Mouse (Mus musculus): Measurements from ENCODE around the gene Dpf3.
A peak's percentile ranks its signal among the peaks of the same experiment; 100 is the strongest.

Dpf3 gene

DNA sequence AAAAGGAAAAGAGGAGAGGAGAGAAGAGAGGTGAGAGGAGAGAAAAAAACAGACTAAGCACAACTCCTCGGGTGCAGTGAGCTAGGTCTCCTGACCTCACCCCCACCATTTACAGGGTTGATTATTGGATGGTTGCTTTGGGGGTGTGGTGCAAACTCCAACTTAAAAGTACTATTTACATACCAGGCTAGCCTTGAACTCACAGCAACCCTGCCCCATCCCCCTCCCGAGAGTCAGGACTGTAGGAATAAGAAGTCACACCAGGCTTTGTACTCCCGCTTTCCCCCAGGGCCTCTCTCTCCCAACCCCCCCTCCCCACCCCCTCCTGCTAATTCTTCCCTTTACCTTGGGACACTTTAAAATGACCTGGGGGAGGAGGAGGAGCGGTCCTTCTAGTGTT, 8.8 kb upstream of the Dpf3 start:
- no peak for DNase-seq (ENCODE audit: low spot score in 2 of 2)

DNA sequence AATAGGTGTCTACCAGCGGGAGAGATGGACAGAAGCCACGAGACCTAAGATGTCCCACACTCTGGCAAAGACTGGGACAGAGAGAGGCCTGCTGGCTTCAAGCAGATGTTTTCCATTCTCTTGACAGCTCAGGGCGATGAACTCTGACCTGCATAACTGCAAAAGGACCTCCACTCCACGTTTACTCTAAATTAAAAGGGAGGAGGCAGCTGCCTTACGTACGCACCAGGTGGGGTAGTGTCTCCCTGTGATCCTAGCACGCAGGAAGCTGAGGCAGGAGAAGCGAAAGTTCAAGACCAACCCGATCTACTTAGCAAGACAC, 8.4 kb upstream of the Dpf3 start:
- DNase-seq (ENCODE audit: low spot score in 2 of 2): no peak

DNA sequence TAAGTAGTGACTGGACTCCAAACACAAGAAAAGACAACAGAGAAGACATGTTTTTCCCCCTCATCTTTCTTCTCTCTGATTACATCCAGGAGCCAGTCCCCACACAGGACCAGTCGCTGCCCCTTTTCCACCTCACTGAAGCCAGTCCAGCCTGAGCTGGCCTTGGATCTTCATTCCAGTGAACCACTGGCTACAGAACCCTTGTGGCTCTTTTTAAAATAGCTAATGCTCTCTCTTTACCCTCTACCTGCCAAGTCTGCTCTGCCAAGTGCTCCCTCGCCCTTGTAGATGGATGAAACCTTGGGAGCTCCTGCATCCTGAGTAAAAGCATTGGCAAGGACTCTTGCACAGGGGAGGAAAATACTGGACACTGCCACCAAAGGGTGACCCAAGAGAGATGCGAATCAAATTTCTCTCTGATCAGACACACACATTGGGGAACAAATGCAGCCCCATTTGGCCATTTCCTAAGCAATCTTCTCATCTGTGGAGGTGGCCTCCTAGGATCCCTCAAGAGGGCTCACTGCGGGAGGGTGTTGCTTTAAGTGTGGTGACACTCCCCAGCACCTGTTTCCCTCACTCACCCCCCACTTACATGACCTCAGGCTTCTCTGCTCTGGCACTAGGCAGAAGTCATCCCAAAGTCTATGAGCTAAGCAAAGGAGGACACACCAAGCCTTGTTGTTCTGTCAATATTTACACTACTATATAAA, 7.9 kb upstream of the Dpf3 start:
- DNase-seq (ENCODE audit: low spot score in 2 of 2): no peak

DNA sequence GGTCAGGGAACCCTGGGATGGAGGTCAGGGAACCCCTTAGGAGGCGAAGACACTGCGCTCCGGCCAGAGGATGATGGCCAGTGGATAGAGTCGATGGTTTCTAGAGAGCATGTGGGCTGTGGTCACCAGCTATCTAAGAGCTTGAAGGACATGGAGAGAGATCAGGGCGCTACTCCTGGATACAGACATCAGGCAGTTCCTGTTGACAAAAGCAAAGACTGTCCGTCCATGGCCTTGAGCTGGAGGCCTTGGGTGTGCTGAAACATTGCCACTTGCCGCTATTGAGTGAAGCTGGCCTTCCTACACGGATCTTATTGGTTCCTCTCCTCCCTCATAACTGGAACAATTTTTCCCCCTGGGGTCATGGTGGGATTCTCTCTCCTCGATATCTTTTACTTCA, 6.7 kb upstream of the Dpf3 start:
- no peak for DNase-seq (ENCODE audit: low spot score in 2 of 2)

DNA sequence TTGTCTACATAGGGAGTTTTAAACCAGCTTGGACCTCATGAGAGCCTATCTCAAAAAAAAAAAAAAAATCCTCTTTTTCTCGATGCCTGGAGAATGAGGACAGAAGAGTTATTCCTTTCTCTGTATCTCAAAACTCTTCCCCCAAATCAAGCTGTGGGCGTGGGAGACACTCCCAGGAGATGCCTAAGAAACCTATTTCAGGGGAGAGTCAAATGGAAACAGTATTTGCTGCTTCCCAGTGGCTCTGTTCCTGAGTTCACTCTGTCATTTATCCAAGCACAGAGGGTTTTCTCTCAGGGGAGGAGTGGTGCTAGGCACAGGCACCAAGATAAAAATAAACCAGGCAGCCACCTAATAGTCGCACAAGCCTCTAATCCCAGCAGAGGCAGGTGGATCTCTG, 5.3 kb upstream of the Dpf3 start:
- no peak for DNase-seq (ENCODE audit: low spot score in 2 of 2)

DNA sequence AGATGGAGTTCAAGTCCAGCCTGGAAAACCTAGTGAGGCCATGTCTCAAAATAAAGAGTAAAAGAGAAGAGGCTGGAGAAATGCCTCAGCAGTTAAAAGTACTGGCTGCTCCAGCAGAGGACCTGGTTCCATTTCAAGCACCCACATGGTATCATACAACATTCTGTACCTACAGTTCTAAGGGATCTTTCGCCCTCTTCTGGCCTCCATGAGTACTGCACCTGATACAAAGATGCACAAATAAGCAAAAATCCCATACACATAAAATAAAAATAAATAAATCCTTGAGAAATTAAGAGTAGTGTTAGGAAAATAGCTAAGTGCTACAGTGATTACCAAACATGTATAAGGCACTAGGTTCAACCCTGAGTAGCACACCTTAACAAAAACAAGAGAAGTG, 4.1 kb upstream of the Dpf3 start:
- no peak for DNase-seq (ENCODE audit: low spot score in 2 of 2)

DNA sequence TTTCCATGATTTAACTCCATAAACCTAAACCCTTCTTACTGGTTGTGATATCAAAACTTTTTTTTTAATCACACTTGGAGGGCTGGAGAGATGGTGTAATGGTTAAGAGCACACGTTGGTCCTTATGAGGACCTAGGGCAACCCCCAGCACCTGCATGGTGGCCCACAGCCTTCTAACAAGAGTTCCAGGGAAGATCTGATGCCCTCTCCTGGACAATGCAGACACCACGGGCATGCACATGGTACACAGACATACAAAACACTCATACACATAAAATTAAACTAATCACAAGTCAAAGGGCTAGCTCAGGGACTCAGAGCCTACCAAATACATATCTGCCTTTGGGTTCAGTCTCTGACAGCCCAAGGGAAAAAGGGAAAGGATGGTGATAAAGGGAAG, 2.2 kb upstream of the Dpf3 start:
- no peak for DNase-seq (ENCODE audit: low spot score in 2 of 2)

DNA sequence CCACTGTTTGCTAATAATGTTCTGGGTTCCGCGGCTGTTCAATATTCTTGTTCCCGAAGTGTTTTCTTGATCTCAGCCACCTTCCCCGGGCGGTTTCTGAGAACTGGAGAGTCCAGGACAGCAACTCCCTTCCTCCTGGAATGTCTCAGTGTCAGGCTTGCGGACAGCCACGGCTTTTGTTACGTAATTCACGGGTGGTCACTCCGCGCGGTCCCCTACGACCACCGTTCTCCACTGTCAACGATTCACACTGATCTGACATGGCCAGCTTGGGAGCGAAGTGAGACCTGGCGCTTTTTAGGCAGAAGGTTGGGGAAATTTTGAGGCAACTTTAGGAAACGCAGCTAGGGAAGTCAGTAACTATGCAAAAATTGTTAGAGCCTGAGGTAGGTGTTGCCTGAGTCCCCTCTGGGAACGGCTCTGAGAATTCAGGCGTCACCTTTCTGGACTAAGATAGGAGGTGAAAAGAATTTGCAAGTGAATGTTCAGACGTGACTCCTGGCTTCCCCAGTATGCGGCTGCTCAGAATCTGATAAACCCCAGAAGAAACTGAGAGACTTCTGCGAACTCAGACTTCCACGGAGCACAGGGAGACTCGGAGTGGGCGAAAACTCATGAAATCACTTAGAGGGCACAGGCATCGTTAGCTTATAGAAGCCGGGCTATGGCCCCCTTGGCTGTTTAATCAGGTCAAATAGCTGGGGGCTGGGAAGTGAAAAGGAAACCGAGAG, 860 bp upstream of the Dpf3 start:
- peak in 1 of 2 experiments; percentile 26 for DNase-seq (ENCODE audit: low spot score in 2 of 2)

DNA sequence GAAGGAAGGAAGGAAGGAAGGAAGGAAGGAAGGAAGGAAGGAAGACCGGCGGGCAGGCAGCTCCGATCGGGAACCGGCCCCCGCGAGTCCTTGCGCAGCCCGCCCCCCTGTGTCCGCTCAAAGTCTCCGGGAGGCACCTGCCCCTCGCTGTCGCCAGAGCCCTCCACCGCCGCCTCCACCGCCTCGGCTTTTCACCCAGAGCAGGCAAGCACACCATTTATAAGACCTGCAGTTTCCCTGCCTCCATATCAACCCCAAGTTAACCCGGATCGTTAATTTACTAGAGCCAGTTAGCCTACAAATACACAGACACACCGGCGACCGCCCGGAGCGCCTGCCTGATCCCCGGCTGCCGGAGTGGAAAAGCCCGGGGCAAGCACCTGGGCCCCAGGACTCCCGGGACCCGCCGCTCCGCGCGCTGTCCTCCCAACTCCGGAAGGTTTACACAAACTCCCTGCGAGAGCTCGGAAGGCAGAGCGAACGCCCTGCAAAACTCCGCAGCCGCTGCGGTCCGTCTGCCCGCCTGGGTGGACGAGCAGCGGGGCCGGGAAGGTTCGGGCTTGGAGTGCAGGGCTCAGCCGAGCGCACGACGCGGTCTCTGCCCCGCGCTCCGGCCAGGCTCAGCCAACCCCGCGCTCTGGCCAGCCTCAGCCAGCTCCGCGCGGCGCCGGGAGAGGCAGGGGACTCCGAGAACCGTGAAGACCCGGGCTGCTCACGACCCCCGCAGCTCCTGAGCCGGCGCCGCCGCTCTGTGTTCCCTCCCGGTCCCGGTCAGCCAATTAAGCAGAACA, 650 bp downstream of the Dpf3 start:
- peak; percentile 31 to 44 for DNase-seq (ENCODE audit: low spot score in 2 of 2)

DNA sequence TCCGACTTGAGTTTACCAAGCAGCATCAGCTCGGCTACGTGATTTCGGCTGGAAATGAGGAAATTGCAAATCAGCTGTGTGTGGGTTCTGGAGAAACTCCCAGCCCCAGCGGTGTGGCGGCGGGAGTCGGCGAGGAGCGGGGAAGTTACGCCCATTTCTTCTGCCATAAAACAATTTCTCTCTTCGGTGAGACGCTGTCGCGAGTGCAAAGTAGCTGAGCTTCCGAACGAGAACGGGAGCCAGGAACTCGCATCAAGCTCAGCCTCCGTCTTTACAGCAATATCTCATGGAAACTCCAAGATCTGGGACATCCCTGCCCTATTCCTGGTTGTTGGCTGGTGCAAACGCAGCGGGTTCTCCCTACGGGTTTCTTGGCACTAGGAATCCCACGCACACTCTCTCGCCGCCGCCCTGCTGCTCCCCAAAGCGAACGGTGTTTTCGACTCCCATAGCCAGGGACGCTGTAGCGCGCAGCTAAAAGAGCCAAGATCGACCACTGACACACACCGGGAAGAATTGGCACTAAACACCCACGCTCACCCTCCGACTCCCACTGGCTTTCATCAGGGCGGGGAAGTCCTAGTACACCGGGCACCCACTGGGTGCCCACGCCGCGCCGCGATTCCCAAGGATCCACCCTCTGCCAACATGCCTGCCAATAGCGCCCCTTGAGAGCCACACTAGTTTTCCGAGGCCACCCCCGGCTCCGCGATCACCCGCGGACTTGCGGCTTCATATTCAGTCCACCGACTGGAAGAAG, 1.4 kb downstream of the Dpf3 start:
- peak; percentile 68 to 76 for DNase-seq (ENCODE audit: low spot score in 2 of 2)

DNA sequence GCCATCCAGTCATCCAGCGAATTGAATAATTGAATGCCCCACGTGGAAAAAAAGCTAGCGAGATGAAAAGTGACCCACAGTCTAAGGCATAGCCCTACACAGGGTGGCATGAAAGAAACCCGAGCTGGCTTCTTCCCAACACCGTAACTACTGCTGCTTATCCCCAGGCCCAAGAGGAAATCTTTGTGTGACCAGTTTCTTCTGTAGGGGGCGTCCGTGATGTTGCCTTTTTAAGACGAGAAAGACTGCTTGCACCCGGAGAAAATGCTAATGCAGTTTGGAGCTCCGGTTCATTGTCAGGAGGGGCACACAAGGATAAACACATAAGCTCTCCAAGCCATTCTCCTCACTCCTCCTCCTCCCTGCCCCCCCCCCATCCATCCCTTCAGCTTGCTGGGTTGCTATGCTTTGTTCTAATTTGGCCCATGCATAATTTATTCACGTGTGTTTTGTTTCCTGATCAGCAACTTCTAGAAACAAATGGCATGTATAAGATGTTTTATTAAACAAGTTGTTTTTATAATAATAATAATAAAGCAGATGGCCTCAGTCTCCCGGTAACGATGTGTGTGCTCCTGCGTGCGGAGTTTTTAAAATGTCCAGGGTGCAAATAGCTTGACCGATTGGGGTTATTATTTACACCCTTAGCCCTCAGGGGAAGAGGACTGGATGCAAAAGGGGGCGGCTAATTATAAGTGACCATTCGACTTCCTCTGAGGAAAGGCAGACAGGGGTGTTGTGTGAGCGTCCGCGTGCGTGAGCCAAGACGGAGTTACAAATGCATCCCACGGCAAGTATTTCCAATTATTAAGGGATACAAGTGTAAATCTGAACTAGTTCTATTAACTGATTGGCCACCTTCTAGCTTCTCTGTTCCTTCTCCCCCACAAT, 2.4 kb downstream of the Dpf3 start:
- DNase-seq (ENCODE audit: low spot score in 2 of 2): peak in 1 of 2 experiments; percentile 22

DNA sequence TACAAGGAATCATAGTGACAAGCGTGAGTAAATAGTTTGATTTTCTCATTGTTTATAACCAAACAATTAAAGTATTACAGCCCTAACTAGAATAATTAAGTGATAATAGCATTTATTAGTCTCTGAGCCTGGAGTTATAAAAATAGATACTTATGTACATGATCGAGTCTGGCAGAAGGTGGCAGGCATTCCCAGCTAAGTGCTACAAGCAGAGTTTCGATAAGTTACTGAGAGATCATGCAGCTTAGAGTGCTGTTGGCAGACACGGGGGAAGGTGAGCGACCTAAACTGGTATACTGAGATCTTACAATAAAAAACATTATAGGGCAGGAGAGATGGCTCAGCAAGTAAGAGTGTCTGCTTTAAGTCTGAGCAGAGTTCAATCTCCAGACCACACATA, 3.9 kb downstream of the Dpf3 start:
- no peak for DNase-seq (ENCODE audit: low spot score in 2 of 2)

DNA sequence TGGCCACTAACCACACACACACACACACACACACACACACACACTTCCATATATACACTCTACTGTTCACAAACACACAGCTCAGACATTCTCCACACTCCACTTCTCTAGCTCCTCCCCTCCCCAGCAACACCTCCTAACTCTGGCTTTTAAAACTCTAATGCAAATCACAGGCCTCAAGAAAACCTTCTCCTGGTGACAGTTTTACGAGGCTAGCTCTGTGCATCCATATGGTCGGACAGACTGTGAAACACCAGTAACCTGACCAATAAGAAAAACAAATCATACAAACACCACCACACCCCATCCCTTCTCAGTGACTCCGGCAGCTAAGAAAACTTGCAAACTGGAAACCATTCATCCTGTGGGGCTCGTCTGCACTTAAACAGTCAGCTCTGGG, 6.1 kb downstream of the Dpf3 start:
- no peak for DNase-seq (ENCODE audit: low spot score in 2 of 2)

DNA sequence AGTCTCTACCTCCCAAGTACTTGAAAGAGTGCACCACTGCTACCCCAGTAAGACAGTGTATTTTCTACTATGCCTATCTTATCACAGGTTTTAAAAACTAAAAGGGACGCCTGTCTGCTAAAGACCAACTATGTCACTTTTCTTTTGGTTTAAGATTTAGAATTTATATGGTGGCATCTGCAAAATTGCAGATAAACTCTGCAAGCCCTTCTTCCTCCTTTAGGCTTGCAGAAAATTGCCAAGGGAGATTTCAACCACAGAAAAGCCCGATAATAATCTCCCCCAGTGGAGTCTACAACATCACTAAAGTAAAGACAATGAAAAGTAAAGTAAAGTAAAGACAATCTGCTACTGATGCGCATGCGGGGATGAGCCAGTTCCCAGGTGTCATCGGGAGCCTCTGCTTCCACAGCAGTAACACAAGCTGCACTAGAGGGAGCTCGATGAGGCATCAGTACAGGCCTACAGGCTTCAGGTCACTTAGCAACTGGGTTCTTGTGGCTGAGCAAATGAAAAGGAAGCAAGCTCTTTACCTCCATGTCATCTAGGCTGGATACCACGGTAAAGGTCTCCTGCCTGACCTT, 7.6 kb downstream of the Dpf3 start:
- DNase-seq (ENCODE audit: low spot score in 2 of 2): no peak

DNA sequence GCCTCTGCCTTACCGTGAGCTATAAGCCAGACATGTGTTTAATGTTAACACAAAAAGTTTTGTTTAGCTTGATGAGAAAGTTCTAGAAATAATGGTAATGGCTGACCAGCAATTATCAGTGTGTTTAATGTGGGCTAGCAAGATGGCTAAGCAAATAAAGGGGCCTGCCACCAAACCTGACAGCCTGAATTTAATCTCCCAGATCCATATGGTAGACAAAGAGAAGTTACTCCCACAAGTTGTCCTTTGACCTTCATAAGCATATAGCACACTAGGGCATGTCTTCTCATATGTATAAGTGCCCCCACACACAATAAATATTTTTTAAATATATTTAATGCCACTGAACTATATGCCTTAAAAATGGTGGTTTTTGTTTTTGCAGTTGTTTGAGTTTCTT, 8.4 kb downstream of the Dpf3 start:
- no peak for DNase-seq (ENCODE audit: low spot score in 2 of 2)

DNA sequence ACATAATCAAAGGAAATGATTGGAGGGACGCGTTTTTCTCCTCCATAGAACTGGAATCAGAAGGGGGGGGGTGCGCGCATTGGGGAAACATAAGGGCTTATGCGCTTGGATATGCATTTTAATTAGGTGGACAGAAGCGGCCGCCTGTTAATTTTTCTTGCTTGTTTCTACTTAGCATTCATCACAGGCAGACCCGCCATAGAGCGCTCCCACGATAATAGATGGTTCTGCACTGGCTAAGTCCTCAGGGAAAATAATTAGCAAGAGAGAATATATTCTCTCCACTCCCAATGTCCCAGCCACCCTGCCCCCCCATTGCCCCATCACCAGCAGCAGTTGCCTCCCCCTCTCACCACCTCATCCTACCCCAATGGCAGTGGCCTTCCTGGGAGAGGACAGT, 11.2 kb downstream of the Dpf3 start:
- no peak for DNase-seq (ENCODE audit: low spot score in 2 of 2)

DNA sequence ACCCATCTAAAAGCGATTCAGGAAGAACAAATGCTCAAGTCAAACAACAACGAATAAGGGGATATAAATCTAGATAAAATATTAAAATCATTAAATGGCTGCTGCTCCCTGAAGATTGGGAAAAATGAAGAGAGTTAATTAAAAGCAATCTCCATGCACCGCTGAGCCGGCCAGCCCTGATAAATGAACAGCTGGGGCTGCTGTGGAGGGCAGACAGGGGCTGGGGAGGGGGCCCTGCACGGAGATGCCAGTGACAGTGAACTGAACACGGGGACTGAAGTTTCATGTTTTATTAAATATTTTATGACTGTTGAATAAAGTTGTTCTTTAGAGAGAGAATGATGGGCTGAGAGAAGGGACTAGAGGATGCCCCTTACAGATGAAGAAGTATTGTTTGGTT, 12.1 kb downstream of the Dpf3 start:
- DNase-seq (ENCODE audit: low spot score in 2 of 2): no peak

DNA sequence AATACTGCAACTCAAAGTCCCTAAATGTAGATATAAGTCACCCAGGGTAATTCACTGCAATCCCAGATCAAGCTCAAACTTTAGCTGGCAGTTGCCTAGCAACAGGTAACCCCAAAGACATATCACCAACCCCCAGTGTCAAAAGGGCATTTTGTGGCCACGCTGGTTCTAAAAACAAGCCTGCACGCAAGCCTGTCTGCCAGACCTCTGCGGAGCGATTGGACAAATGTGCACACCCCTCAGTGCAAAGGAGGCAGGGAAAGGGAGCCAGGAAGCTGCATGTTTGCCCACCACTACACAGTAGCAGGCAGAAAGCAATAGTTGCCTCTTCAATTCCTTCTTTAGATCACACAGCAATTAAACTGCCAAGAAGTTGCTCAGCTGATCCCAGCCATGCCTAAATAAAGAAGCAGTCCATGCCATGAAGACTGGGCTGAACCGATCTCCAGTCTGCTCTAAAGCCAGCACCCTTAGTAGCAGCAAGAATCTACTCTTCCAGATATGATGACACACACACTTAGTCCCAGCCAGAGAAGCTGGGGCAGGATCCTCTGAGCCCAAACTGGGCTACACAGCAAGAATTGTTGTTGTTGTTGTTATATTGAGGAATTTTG, 13.4 kb downstream of the Dpf3 start:
- no peak for DNase-seq (ENCODE audit: low spot score in 2 of 2)

DNA sequence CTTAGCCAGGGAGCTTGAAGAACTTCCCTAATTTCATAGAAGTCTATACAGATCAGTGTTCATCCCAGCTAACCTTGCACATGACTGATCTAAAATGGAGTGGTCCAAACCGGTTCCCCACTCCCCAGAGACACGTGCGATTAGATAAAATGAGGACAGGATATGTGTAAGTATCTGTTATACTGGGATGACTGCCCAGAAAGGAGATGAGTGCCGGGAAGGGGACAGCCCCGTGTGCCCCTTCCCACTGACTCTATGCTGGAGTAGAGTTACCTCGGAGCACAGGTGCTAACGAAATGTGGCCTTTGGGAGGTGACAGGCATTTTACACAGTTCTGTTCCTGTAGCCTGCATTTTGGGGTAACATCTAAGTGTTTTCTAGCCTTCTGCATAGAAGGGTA, 15.8 kb downstream of the Dpf3 start:
- DNase-seq (ENCODE audit: low spot score in 2 of 2): no peak

DNA sequence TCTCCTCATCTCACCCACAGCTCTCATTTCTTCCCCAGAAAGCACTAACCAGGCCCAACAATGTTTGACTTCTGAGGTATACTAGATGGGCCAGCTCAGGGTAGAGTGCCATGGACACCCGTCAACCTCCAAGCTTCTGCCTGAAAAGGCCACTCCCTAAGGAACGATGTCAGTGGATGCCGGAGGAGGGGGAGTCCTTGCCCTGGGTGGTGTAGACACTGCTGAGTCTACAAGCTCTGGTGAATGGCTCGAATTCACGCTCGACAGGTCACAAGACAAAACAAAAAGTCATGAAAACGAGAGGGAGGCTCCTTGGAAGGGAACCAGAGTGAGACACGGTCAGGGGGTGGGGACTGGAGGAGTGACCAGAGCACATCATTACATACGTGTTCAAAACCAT, 17.4 kb downstream of the Dpf3 start:
- no peak for DNase-seq (ENCODE audit: low spot score in 2 of 2)
